Mouse (Mus musculus) cerebellum, adult 11 months (tissue): ENCODE measurements around the gene Parva.
A peak's percentile ranks its signal among the peaks of the same experiment; 100 is the strongest.

ENCODE experiments used
- DNase-seq: peaks from one replicate; pipeline ENCODE4 v3.0.0; 2022

The Parva gene

GRCm38 (mm10) chr7:112473649-112474435, 46.5 kb downstream of the Parva start:
- no peak for DNase-seq

DNA sequence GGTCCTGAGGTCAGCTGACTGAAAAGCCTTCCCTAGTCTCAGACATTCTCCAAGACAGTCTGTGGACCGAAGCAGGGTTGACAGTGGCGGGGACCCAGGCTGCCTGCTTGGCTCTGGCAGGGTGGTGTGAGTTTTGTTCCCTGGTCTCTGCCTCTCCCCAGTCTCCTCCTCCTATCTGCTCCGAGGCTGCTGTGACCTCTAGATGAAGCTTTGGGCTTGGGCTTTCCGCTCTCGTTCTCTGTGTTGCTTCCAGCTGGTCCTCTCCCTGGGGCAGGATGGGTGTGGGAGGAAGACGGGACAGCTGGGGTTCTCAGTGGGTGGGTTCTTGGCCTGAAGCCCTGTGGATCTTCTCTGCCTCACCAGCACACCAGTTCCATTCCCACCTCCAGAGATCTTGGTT, 51.8 kb downstream of the Parva start:
- DNase-seq, result peak; percentile 49

GRCm38 (mm10) chr7:112481031-112481430, 53.7 kb downstream of the Parva start:
- DNase-seq, result no peak

DNA sequence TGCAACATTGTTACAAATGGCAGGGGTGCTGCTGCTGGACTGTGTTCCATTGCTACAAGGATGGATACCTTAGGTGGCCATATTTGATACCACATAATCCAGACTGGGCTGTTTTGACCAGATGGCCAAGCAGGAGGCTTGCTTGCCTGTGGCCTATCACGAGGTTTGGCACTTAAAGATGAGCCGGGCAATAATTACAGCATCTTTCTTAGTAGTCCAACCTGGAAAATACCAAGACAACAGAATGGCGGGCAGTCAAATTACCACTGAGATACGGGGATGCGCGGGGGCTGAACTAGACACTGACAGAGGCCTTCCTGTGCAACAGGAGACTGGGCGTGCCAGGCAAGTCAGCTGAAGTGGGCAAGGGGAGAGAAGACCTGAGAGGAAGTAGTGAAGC, 55.3 kb downstream of the Parva start:
- DNase-seq, result peak; percentile 39

- DNase-seq, result no peak
Observed at GRCm38 (mm10) chr7:112483382-112483781, 56.1 kb downstream of the Parva start.

- DNase-seq, result no peak
Observed at GRCm38 (mm10) chr7:112490825-112491224, 63.5 kb downstream of the Parva start.

- DNase-seq, result no peak
Observed at GRCm38 (mm10) chr7:112491737-112492136, 64.4 kb downstream of the Parva start.

GRCm38 (mm10) chr7:112495950-112496349, 68.6 kb downstream of the Parva start:
- DNase-seq, result no peak

GRCm38 (mm10) chr7:112496921-112497320, 69.6 kb downstream of the Parva start:
- no peak for DNase-seq

DNA sequence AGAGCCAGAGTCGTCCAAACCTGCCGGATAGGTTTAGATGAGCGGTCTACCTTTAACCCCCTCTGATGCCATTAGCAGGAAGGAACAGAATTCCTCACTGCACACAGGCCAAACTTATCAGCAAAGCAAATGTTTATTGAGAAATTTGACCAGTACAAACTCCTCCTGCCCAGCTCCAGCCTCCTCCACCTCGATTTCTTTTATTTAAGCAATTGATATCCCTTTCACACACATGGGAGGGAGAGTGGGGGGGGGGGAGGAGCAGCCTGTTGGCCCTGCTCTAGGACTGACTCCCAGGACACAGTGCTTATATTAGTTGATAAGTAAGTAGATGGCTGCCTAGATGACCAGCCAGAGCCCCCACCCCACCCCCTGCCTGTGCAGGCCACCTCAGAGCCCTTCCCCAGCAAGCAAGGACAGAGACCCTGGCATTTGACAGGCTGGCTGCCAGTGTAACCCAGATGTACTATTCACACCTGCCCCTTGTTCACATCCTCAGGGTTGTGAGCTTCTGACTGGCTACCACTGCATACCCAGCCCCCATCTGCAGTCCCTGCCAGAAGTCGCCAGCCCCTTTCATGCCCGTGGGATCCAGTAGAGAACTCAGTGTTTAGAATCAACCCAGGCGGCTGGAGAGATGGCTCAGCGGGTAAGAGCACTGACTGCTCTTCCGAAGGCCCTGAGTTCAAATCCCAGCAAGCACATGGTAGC, 71.4 kb downstream of the Parva start:
- no peak for DNase-seq

- DNase-seq, result no peak
Observed at GRCm38 (mm10) chr7:112499453-112500133, 72.3 kb downstream of the Parva start.

GRCm38 (mm10) chr7:112500134-112500490, 72.8 kb downstream of the Parva start:
- DNase-seq, result no peak

- DNase-seq, result no peak
Observed at GRCm38 (mm10) chr7:112502050-112502809, 74.9 kb downstream of the Parva start.

GRCm38 (mm10) chr7:112502845-112503244, 75.5 kb downstream of the Parva start:
- no peak for DNase-seq

- DNase-seq, result no peak
Observed at GRCm38 (mm10) chr7:112503448-112503847, 76.1 kb downstream of the Parva start.

- no peak for DNase-seq
Observed at GRCm38 (mm10) chr7:112503917-112504316, 76.6 kb downstream of the Parva start.

DNA sequence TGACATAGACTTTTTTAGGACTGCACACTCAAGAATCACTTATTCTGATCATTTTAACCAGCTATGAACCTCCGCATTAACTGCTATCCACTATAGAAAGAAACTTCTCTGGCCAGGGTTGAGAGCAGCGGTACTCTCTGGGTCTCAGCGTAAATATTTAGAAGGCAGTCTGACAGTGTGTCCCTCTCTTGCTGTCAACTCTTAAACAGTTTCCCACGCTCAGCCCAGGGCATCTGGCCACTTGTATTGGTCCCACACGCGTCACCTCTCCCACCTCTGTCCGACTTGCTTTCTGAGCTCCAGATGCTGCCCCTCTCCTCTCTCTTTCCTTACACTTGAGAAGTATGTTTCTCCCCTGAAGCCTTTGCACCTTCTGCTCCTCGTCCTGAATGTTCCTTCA, 81.8 kb downstream of the Parva start:
- DNase-seq, result no peak

DNA sequence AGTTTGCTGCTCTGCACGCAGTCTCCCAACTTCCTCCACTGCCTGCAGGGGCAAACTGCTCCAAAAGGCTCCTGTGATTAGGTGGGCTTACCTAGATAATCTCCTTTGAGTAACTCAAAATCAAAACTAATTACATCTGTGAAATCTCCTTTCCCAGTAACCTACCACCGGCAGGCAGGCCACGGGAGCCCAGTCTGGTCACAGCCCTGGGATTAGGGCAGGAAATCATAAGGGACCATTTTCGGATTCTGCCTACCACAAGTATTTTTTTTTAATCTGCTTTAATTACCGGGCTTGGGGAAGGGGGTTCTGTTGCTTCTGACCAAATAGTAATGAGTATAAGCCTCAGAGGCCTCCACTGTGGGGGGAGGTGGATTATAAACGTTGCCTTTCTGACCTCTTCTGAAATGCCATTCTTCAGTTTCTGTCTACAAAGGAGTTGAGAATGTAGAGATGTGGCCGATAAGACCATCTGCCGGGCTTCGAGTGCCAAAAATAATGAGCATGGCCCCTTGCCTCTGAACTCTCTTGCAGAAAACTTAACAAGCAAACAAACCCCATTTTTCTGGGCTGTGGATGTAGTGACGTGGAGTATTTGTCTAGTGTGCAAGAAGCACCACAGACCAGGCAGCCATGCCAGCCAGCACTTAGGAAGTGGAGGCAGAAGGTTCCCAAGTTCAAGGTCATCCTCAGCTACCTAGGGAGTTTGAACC, 83.2 kb downstream of the Parva start:
- no peak for DNase-seq

GRCm38 (mm10) chr7:112511309-112511708, 84.0 kb downstream of the Parva start:
- no peak for DNase-seq

- no peak for DNase-seq
Observed at GRCm38 (mm10) chr7:112512257-112512656, 85.0 kb downstream of the Parva start.

- no peak for DNase-seq
Observed at GRCm38 (mm10) chr7:112512895-112513294, 85.6 kb downstream of the Parva start.

DNA sequence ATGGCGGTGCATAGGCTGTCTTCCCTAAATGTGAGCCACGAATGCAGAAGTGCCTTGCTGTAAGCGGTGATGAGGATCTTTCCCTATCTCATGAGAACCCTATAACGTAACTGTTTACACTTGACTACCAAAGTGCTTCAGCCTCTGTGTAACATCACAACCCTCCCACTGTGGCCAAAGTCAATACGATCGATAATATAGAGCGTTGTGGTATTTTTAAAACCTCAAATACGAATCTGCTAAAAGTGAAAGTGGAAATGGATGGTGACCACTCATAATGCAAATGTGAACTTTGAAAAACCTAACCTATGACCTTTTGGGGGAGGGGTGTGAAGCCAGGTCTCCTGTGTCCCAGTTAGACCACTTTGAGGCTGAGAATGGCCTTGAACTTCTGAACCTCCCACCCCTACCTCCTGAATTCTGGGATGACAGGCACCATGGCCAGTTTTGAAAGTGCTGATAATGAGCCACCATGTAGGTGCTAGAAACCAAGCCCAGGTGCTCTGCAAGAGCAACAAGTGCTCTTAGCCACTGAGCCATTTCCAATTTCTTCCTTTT, 87.4 kb downstream of the Parva start:
- DNase-seq, result no peak
